Mouse (Mus musculus): Measurements from ENCODE around the gene Trpm7. TPM values are rescaled to one million over a fixed set of nuclear protein-coding genes. Genes with fewer than 3 reads are reported as not detected.

The Trpm7 gene
- polyA plus RNA-seq, 1 experiment from 2014 or later = 63.4 TPM

GRCm38 (mm10) chr2:126816644-126817347, 59.2 kb downstream of the Trpm7 start:
- Histone ChIP-seq H3K36me3 (peaks cover 70% of the 10 kb centered on the region), H3K9me3 (no peaks in the 10 kb centered on the region), H3K4me3 (replicated peaks) (no peak overlapping the region), H3K4me2 (no peak overlapping the region), H3K9ac (replicated peaks) (no peak overlapping the region), H3K27ac (no peak overlapping the region), H3K4me1 (replicated peaks) (no peaks in the 10 kb centered on the region), H3K27me3 (no peaks in the 10 kb centered on the region)
- no peak for ATAC-seq (ENCODE audit: insufficient number of reproducible peaks, insufficient read depth, low FRiP score, low TSS enrichment, low read depth)
- 93% methylated on average over 4 of the region's 4 CpGs for WGBS

- WGBS = 73% methylated on average over 1 of the region's 1 CpGs
Observed at GRCm38 (mm10) chr2:126815822-126816221, 60.2 kb downstream of the Trpm7 start.

GRCm38 (mm10) chr2:126801980-126802379, 74.0 kb downstream of the Trpm7 start:
- ATAC-seq (ENCODE audit: insufficient number of reproducible peaks, insufficient read depth, low FRiP score, low TSS enrichment, low read depth) = no peak

More at GRCm38 (mm10) chr2:126815822-126816221, 60.2 kb downstream of the Trpm7 start:
- Histone ChIP-seq H3K27ac (no peak overlapping the region), H3K4me3 (replicated peaks) (no peak overlapping the region), H3K36me3 (peaks cover 79% of the 10 kb centered on the region), H3K4me1 (replicated peaks) (no peaks in the 10 kb centered on the region), H3K9ac (replicated peaks) (no peak overlapping the region), H3K9me3 (no peaks in the 10 kb centered on the region), H3K4me2 (no peak overlapping the region), H3K27me3 (no peaks in the 10 kb centered on the region)
- ATAC-seq (ENCODE audit: insufficient number of reproducible peaks, insufficient read depth, low FRiP score, low TSS enrichment, low read depth) = no peak

GRCm38 (mm10) chr2:126798455-126798854, 77.6 kb downstream of the Trpm7 start:
- Histone ChIP-seq H3K36me3 (peaks cover 80% of the 10 kb centered on the region), H3K9ac (replicated peaks) (no peak overlapping the region), H3K4me3 (replicated peaks) (no peak overlapping the region), H3K27me3 (no peaks in the 10 kb centered on the region), H3K4me2 (no peak overlapping the region), H3K4me1 (replicated peaks) (no peaks in the 10 kb centered on the region), H3K27ac (no peak overlapping the region), H3K9me3 (no peaks in the 10 kb centered on the region)
- WGBS = 87% methylated on average over 5 of the region's 5 CpGs
- no peak for ATAC-seq (ENCODE audit: insufficient number of reproducible peaks, insufficient read depth, low FRiP score, low TSS enrichment, low read depth)

More at GRCm38 (mm10) chr2:126801980-126802379, 74.0 kb downstream of the Trpm7 start:
- 95% methylated on average over 3 of the region's 3 CpGs for WGBS
- Histone ChIP-seq H3K4me1 (replicated peaks) (no peaks in the 10 kb centered on the region), H3K27me3 (no peaks in the 10 kb centered on the region), H3K36me3 (peaks cover 80% of the 10 kb centered on the region), H3K9ac (replicated peaks) (no peak overlapping the region), H3K9me3 (no peaks in the 10 kb centered on the region), H3K4me2 (no peak overlapping the region), H3K27ac (no peak overlapping the region), H3K4me3 (replicated peaks) (no peak overlapping the region)

GRCm38 (mm10) chr2:126795708-126796107, 80.3 kb downstream of the Trpm7 start:
- no peaks in the 10 kb centered on the region for H3K4me1 ChIP-seq (replicated peaks)
- no peak overlapping the region for H3K4me3 ChIP-seq (replicated peaks)
- no peaks in the 10 kb centered on the region for H3K27me3 ChIP-seq
- ATAC-seq (ENCODE audit: insufficient number of reproducible peaks, insufficient read depth, low FRiP score, low TSS enrichment, low read depth) = no peak
- H3K9ac ChIP-seq (replicated peaks) = no peak overlapping the region
- 84% methylated on average over 3 of the region's 3 CpGs for WGBS
- no peaks in the 10 kb centered on the region for H3K9me3 ChIP-seq
- no peak overlapping the region for H3K27ac ChIP-seq
- no peak overlapping the region for H3K4me2 ChIP-seq
- peaks cover 86% of the 10 kb centered on the region for H3K36me3 ChIP-seq

- H3K4me3 ChIP-seq (replicated peaks) = no peak overlapping the region
- H3K27ac ChIP-seq = no peak overlapping the region
- peaks cover 69% of the 10 kb centered on the region for H3K36me3 ChIP-seq
- no peak for ATAC-seq (ENCODE audit: insufficient number of reproducible peaks, insufficient read depth, low FRiP score, low TSS enrichment, low read depth)
- peaks cover 3% of the 10 kb centered on the region; the same call in 1 of the 2 replicates for H3K4me1 ChIP-seq (replicated peaks)
- 74% methylated on average over 5 of the region's 5 CpGs for WGBS
- H3K4me2 ChIP-seq = no peak overlapping the region
- H3K9me3 ChIP-seq = no peaks in the 10 kb centered on the region
- no peak overlapping the region for H3K9ac ChIP-seq (replicated peaks)
- no peaks in the 10 kb centered on the region for H3K27me3 ChIP-seq
Observed at GRCm38 (mm10) chr2:126792611-126793010, 83.4 kb downstream of the Trpm7 start.

GRCm38 (mm10) chr2:126787721-126788342, 88.2 kb downstream of the Trpm7 start:
- peaks cover 3% of the 10 kb centered on the region; the same call in 1 of the 2 replicates for H3K4me1 ChIP-seq (replicated peaks)
- ATAC-seq (ENCODE audit: insufficient number of reproducible peaks, insufficient read depth, low FRiP score, low TSS enrichment, low read depth) = no peak
- 53% methylated on average over 9 of the region's 9 CpGs for WGBS
- H3K9me3 ChIP-seq = no peaks in the 10 kb centered on the region
- 0 out of 2 replicates have a peak overlapping the region, but pooled peaks have one; percentile 51 for H3K27ac ChIP-seq
- H3K9ac ChIP-seq (replicated peaks) = no peak overlapping the region
- peaks cover 28% of the 10 kb centered on the region for H3K36me3 ChIP-seq
- no peaks in the 10 kb centered on the region for H3K27me3 ChIP-seq
- H3K4me2 ChIP-seq = no peak overlapping the region
- H3K4me3 ChIP-seq (replicated peaks) = no peak overlapping the region

- Histone ChIP-seq H3K4me2 (no peak within 1 kb of the TSS), H3K27ac (no peak within 1 kb of the TSS), H3K9ac (replicated peaks) (no peak within 1 kb of the TSS), H3K4me1 (replicated peaks) (peaks cover 3% of the 10 kb centered on the region; the same call in 1 of the 2 replicates), H3K36me3 (no peaks in the 10 kb centered on the region), H3K27me3 (no peaks in the 10 kb centered on the region), H3K4me3 (replicated peaks) (no peak within 1 kb of the TSS), H3K9me3 (no peaks in the 10 kb centered on the region)
- WGBS = 77% methylated on average over 4 of the region's 4 CpGs
- ATAC-seq (ENCODE audit: insufficient number of reproducible peaks, insufficient read depth, low FRiP score, low TSS enrichment, low read depth) = no peak
Observed at GRCm38 (mm10) chr2:126783370-126783769, 92.7 kb downstream of the Trpm7 start, which contains the start of gene Usp50. Gene Usp50, minus strand, starts transcription at chr2:126783470.

- no peaks in the 10 kb centered on the region for H3K4me1 ChIP-seq (replicated peaks)
- no peaks in the 10 kb centered on the region for H3K27me3 ChIP-seq
- no peaks in the 10 kb centered on the region for H3K9me3 ChIP-seq
- no peak for ATAC-seq (ENCODE audit: insufficient number of reproducible peaks, insufficient read depth, low FRiP score, low TSS enrichment, low read depth)
- H3K9ac ChIP-seq (replicated peaks) = no peak overlapping the region
- H3K4me3 ChIP-seq (replicated peaks) = no peak overlapping the region
- WGBS = 77% methylated on average over 3 of the region's 3 CpGs
- no peak overlapping the region for H3K4me2 ChIP-seq
- no peak overlapping the region for H3K27ac ChIP-seq
- no peaks in the 10 kb centered on the region for H3K36me3 ChIP-seq
Observed at GRCm38 (mm10) chr2:126782433-126782832, 93.6 kb downstream of the Trpm7 start.

GRCm38 (mm10) chr2:126781478-126781877, 94.6 kb downstream of the Trpm7 start:
- Histone ChIP-seq H3K27me3 (no peaks in the 10 kb centered on the region), H3K36me3 (no peaks in the 10 kb centered on the region), H3K4me2 (no peak overlapping the region), H3K9me3 (no peaks in the 10 kb centered on the region), H3K4me3 (replicated peaks) (no peak overlapping the region), H3K4me1 (replicated peaks) (no peaks in the 10 kb centered on the region), H3K27ac (no peak overlapping the region), H3K9ac (replicated peaks) (no peak overlapping the region)
- ATAC-seq (ENCODE audit: insufficient number of reproducible peaks, insufficient read depth, low FRiP score, low TSS enrichment, low read depth) = no peak
- WGBS = 89% methylated on average over 1 of the region's 1 CpGs

- Histone ChIP-seq H3K9ac (replicated peaks) (no peak overlapping the region), H3K4me3 (replicated peaks) (no peak overlapping the region), H3K36me3 (no peaks in the 10 kb centered on the region), H3K4me1 (replicated peaks) (no peaks in the 10 kb centered on the region), H3K4me2 (no peak overlapping the region), H3K27me3 (no peaks in the 10 kb centered on the region), H3K9me3 (no peaks in the 10 kb centered on the region), H3K27ac (no peak overlapping the region)
- WGBS = 84% methylated on average over 10 of the region's 10 CpGs
- ATAC-seq (ENCODE audit: insufficient number of reproducible peaks, insufficient read depth, low FRiP score, low TSS enrichment, low read depth) = no peak
Observed at GRCm38 (mm10) chr2:126780286-126780685, 95.7 kb downstream of the Trpm7 start.

Measured in limb, embryonic 12.5 days (tissue).